Mouse (Mus musculus) regulatory T cell (primary cell): ENCODE data around the gene Ebf1.

Source experiments
- in situ Hi-C: fragments of 300-600 bp; cut with MboI, MseI; formaldehyde crosslinking; loops from one replicate; pipeline ENCODE4 v1.15.1; 2025; ENCODE audit warnings: high pct_unique_total_duplicates

The Ebf1 gene

DNA sequence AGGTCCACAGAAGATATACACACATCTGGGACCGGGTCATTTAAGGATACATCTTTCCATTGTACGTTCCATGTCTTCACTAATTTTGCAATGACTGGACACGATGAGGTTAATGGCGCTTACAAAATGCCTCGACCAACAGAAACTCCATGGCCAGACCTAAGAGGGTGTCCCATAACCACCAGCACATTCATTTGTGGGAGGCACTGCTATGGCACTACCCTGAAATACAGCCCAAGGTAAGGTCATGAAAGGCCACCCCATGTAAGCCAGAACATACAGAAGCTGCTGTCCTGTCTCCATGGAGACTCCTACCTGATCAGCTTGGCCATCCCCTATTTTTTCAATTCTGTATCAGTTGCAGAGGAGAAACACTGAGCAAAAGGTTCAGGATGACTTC lies 391.6 kb downstream of the Ebf1 start:
- in situ Hi-C loops: loop anchor here (25.0 kb wide), 1 partner anchor 621 kb away; no protein-coding TSS in a partner anchor

DNA sequence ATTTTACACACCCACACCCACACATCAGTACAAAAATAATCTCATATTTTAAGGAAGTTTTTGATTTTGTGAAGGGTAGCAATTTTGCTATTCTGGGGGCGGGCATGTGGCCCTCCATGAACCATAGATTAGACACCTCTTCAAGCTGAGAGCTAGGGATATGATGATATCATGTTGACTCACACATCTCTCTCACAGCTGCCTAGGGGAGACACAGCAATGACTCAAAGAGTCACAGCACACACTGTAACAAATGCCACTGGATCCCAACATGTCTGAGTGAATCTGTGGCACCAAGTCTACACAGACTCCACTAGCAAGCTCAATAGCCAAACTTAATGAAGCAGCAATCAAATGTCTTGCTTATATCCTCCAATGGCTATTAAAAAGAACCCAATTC lies 395.0 kb downstream of the Ebf1 start:
- in situ Hi-C loops: loop anchor here (5.0 to 25.0 kb wide), 2 partner anchors 410 to 625 kb away; no protein-coding TSS in a partner anchor

DNA sequence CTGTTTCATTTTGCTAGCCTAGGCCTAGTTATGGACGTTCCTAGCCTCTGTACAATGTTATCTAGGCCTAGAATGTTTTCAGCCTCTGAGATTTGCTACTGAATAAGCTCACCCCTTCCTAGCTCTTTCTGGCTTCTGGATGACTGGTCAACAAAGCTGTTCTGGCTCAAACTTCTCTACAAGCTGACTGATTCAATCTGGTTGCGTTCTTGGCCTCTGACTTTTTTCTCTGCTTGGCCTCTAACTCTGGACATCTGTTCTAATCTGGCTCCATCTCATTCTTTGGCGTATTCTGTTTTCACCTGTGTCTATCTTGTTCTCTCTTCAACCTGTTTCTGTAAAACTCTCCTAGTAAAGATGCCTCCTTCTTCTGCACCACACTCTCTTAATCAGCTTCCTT lies 400.4 kb downstream of the Ebf1 start:
- in situ Hi-C loops: loop anchor here (25.0 kb wide), 1 partner anchor 630 kb away; no protein-coding TSS in a partner anchor

DNA sequence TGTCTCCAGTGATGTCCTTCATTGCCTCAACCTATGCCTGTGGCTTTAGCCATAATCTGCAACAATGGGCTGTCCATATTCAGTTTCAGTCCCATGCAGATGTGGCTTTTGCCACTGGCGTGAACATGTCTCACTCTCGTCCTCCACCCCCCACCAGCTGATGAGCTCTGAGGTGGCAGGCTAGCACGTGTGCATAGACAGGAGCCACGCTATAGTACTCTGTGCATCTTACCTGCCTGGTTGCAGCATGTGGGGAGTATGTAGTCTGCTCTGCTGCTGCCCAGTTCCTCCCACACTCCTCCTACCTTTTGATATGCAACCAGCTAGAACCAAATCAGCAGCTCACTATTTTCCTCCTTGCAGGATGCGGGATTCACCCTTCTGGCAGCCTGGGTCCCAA lies 408.9 kb downstream of the Ebf1 start:
- in situ Hi-C loops: no loop called here

DNA sequence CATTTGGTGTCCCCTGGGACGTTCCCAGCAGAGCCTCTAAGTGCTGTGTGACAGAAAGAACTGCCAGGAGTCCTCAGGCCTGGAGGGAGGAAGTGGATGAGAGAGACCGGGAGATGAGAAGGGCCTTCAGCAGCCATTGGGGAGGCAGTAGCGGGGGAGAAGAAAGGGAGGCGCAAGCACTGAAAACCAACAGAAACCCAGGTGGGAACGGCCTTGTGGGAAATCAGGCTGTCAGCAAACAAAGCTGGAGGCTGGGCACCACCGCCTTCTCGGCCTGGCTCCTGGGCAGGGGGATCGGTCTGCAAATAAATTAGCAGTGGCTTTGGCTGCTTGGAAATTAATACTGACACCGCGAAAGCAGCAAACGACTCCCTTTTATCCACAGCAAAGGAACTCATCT lies 409.6 kb downstream of the Ebf1 start:
- in situ Hi-C loops: no loop called here

DNA sequence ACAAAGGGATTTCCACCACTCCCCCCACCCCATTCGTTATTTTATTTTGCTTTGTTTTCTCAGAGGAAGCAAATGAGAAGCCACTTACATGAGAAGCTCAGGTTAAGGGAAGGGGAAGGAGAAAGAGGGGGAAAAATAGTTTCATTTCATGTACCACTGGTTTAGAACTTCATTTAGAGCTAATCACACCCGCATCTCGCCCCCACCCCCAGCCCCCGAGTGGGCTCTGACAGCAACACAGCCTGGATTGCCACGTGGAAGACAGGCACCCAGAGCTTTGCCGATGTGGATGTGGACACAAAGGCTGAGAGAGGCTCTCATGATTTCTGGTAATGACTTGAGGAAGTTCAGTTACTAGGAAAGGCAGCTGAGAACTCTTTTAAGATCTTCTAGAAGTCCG lies 410.0 kb downstream of the Ebf1 start:
- in situ Hi-C loops: no loop called here

DNA sequence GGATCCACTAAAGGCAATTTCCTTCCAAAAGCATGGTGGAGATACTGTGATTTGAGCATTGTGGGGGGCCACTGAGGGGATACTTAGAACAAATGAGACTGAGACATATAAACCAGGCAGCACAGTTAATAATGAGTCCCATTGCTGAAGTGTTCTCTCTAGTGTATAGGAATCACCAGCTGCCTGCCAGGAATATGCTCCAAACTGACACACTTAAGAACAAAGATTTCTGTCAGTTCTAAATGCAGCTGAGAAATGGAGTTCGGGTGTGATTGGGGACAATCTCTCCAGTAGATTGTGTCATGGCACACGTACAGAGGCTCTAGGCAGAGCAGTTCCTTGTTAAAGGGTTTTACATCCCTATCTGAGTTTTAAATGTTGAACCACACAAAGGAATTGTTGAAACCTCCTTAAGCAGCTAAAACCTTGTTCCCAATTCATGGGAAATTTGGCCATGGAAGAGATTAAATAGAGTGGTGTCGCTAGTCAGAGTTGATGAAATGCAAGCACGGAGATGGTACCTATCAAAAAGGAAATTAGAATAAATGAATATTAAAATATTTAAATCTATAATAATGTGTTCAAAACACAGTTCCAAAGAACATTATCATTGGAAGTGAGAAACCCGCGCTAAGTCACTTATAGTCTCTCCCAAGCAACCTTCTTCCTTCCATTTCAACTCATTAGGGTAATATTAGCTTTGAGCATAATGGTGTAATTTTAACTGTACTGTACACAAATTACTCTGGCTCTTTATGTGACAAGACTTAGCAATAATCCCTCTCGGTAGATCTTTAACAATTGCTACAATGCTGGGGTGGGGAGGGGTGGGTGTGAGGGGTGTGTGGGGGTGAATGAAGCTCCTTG lies 438.9 kb downstream of the Ebf1 start:
- in situ Hi-C loops: no loop called here
